Mouse (Mus musculus) adrenal gland, adult 8-10 months (tissue): ENCODE measurements around the gene Fgf6. TPM values are rescaled to one million over a fixed set of nuclear protein-coding genes. Genes with fewer than 3 reads are reported as not detected.

ENCODE experiments used
- DNase-seq: peaks from one replicate; pipeline ENCODE4 v3.0.0; 2022
- total RNA-seq, 4 experiments: library from RNA; stranded (reverse); gene quantifications; 2 replicates each; pipeline ENCODE4 v1.2.4; 2022

Fgf6 gene
- total RNA-seq, result not detected

- no peak for DNase-seq
Observed at GRCm38 (mm10) chr6:127014906-127015770, at the start of gene Fgf6. Gene Fgf6, plus strand, starts transcription at chr6:127015586.

GRCm38 (mm10) chr6:126966241-126967026 is 49.0 kb upstream of the Fgf6 start:
- no peak for DNase-seq

- DNase-seq, result no peak
Observed at GRCm38 (mm10) chr6:126981539-126982234, 33.7 kb upstream of the Fgf6 start.

GRCm38 (mm10) chr6:126993676-126994075 is 21.7 kb upstream of the Fgf6 start:
- DNase-seq, result no peak

- no peak for DNase-seq
Observed at GRCm38 (mm10) chr6:126995494-126995893, 19.9 kb upstream of the Fgf6 start.

GRCm38 (mm10) chr6:126996399-126996798 is 19.0 kb upstream of the Fgf6 start:
- DNase-seq, result no peak

GRCm38 (mm10) chr6:127005646-127006045 is 9.7 kb upstream of the Fgf6 start:
- DNase-seq, result no peak

- DNase-seq, result no peak
Observed at GRCm38 (mm10) chr6:127006551-127006950, 8.8 kb upstream of the Fgf6 start.

GRCm38 (mm10) chr6:127010021-127010420 is 5.4 kb upstream of the Fgf6 start:
- DNase-seq, result no peak

GRCm38 (mm10) chr6:127011947-127012535 is 3.3 kb upstream of the Fgf6 start:
- DNase-seq, result no peak

GRCm38 (mm10) chr6:127019254-127019653 is 3.9 kb downstream of the Fgf6 start:
- no peak for DNase-seq

GRCm38 (mm10) chr6:127020431-127020830 is 5.0 kb downstream of the Fgf6 start:
- DNase-seq, result no peak

- DNase-seq, result no peak
Observed at GRCm38 (mm10) chr6:127024836-127025235, 9.4 kb downstream of the Fgf6 start.

- DNase-seq, result no peak
Observed at GRCm38 (mm10) chr6:127034760-127035159, 19.4 kb downstream of the Fgf6 start.

- no peak for DNase-seq
Observed at GRCm38 (mm10) chr6:127044909-127045308, 29.5 kb downstream of the Fgf6 start.

- DNase-seq, result no peak
Observed at GRCm38 (mm10) chr6:127050847-127051246, 35.5 kb downstream of the Fgf6 start.

GRCm38 (mm10) chr6:127056990-127057588 is 41.7 kb downstream of the Fgf6 start:
- DNase-seq, result no peak

GRCm38 (mm10) chr6:127059975-127060374 is 44.6 kb downstream of the Fgf6 start:
- no peak for DNase-seq

- DNase-seq, result no peak
Observed at GRCm38 (mm10) chr6:127063915-127064314, 48.5 kb downstream of the Fgf6 start.

- DNase-seq, result no peak
Observed at GRCm38 (mm10) chr6:127064815-127065214, 49.4 kb downstream of the Fgf6 start.

- no peak for DNase-seq
Observed at GRCm38 (mm10) chr6:127072817-127073216, 57.4 kb downstream of the Fgf6 start, which contains the start of gene Fgf23. Gene Fgf23, plus strand, starts transcription at chr6:127072902.
